Comparison of ENCODE assay signal across 8 mouse cellular contexts in the genomic region with DNA sequence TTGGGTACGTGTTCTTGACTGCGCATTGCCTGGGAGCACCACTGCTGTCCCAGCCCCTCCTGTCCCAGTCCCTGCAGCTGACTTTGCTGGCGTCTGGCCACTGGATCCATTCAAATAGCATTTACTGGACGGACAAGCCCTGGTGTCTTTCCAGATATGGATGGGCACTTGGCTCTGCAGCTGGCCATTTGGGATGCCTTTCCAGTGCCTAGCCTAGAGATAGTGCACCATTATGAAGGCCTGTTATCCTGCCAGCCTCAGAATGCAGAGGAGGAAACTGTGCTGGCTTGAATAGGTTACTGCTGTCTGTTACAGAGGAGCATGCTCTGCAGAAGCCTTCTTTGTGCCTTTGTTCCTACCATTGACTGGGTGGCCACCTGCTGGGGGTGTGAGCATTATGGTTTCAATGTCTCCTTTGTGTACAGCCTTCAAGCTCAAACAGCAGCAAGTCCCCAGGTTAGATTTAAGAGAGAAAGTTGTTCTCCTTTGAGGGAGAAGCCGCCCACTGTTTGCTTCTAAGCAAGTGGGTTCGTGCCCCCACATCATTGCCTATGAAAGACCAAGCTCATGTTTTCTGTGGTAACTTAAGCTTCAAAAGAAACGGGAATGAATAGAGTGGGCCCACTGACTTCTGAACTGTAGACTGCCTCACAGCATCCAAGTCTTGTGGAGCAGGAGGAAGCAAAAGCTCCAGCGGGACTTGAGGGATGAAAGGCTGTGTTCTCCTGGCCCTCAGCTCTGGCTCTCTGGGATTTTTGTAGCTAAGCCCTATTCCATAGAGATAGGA.
A peak's percentile ranks its signal among the peaks of the same experiment; 100 is the strongest.
DNase-seq lines count a peak whose midpoint lies in the region; ATAC-seq and TF ChIP-seq lines count a peak whose summit lies in the region.

No protein-coding gene starts in this region.

- H3K4me3 ChIP-seq in heart, postnatal 0 days (ENCODE audit: low read depth, low read length), result no peak overlapping the region

- no peak for TF ChIP-seq EP300 in heart, postnatal 0 days (IDR thresholded peaks at IDR 0.05; ENCODE audit: low read depth)

- peaks cover 39% of the 10 kb centered on the region for H3K36me3 ChIP-seq in heart, postnatal 0 days (replicated peaks; ENCODE audit: control insufficient read depth, insufficient read depth, low read length)

- 67% methylated on average over 8 of the region's 8 CpGs for WGBS in heart, postnatal 0 days

- H3K27ac ChIP-seq in heart, postnatal 0 days (ENCODE audit: low read depth), result no peak overlapping the region

- no peaks in the 10 kb centered on the region for H3K4me1 ChIP-seq in heart, postnatal 0 days (ENCODE audit: control insufficient read depth, insufficient read depth)

- peak; percentile 35 for TF ChIP-seq CTCF in heart, postnatal 0 days (IDR thresholded peaks at IDR 0.05; ENCODE audit: low read depth)

- H3K9ac ChIP-seq in heart, postnatal 0 days (replicated peaks; ENCODE audit: low read depth, low read length), result no peak overlapping the region

- H3K27me3 ChIP-seq in heart, postnatal 0 days (ENCODE audit: control insufficient read depth, insufficient read depth, low read length), result no peaks in the 10 kb centered on the region

- DNase-seq in kidney, postnatal 14 days, result peak; percentile 8
- DNase-seq in kidney, adult 11 months, result no peak
- peak; percentile 63 for DNase-seq in embryo, embryonic 9.5 days (ENCODE audit: extremely low spot score)
- DNase-seq in heart, postnatal 0 days (ENCODE audit: low spot score), result peak; percentile 17
- DNase-seq in left cerebral cortex, adult 8-10 months (ENCODE audit: low spot score in 2 of 2), result peak; percentile 46 to 80
- DNase-seq in neural tube, embryonic 10.5 days (ENCODE audit: extremely low spot score, low spot score), result peak; percentile 53
- DNase-seq in thymus, postnatal 10 days (ENCODE audit: low spot score in 2 of 2), result peak; percentile 65 to 68

- H3K4me2 ChIP-seq in heart, postnatal 0 days (ENCODE audit: low read depth, low read length), result no peak overlapping the region

- no peaks in the 10 kb centered on the region for H3K9me3 ChIP-seq in heart, postnatal 0 days (replicated peaks; ENCODE audit: control insufficient read depth, low read length)

- ATAC-seq in heart, postnatal 0 days (ENCODE audit: insufficient read depth, low read depth), result peak; percentile 30
- ATAC-seq in erythroblast, adult 5-6 weeks (replicated peaks; ENCODE audit: low FRiP score, poor library complexity, severe bottlenecking), result no peak
